Mouse (Mus musculus) MEL (cell line): ENCODE results near the gene Rhov. TPM values are rescaled to one million over a fixed set of nuclear protein-coding genes. Genes with fewer than 3 reads are reported as not detected.
A peak's percentile ranks its signal among the peaks of the same experiment; 100 is the strongest.

ENCODE experiments used
- DNase-seq: peaks from one replicate; pipeline ENCODE4 v3.0.0; 2011; ENCODE audit warnings: low read depth, low spot score
- H3K27ac ChIP-seq: 2 replicates; pipeline ENCODE4 v1.5.1; 2012; ENCODE audit warnings: low read depth, mild to moderate bottlenecking, control low read depth, low read length, moderate library complexity; ENCODE audit not compliant: control insufficient read depth
- H3K27me3 ChIP-seq, 2 experiments: fragments of 150-350 bp in 1 of 2; sonication (generic) in 1 of 2; 2 replicates each; pipeline ENCODE4 v1.6.1; 2012; ENCODE audit warnings: low read length in 2 of 2, mild to moderate bottlenecking in 2 of 2, improper control_type of control experiment in 1 of 2, moderate library complexity in 1 of 2; ENCODE audit not compliant: insufficient read depth in 2 of 2, control insufficient read depth in 1 of 2
- H3K36me3 ChIP-seq, 2 experiments: 2 replicates each; pipeline ENCODE4 v1.6.1; 2012 to 2014; ENCODE audit warnings: low read length in 2 of 2, improper control_type of control experiment in 1 of 2, inconsistent platforms in 1 of 2, mild to moderate bottlenecking in 1 of 2; ENCODE audit not compliant: insufficient read depth in 2 of 2, control insufficient read depth in 1 of 2
- H3K4me1 ChIP-seq, 2 experiments: fragments of 150-350 bp in 1 of 2; sonication (generic) in 1 of 2; 2 replicates each; pipeline ENCODE4 v1.6.1; 2012; ENCODE audit warnings: low read length in 2 of 2, improper control_type of control experiment in 1 of 2, mild to moderate bottlenecking in 1 of 2; ENCODE audit not compliant: insufficient read depth in 2 of 2, control insufficient read depth in 1 of 2
- H3K4me3 ChIP-seq, 2 experiments: fragments of 150-350 bp in 1 of 2; sonication (generic) in 1 of 2; 2 replicates each; pipeline ENCODE4 v1.5.1; 2012; ENCODE audit warnings: low read depth in 2 of 2, low read length in 2 of 2, mild to moderate bottlenecking in 2 of 2, moderate library complexity in 2 of 2, control low read depth in 1 of 2, improper control_type of control experiment in 1 of 2; ENCODE audit not compliant: control insufficient read depth in 1 of 2, insufficient read depth in 1 of 2
- H3K79me2 ChIP-seq: 2 replicates; pipeline ENCODE4 v1.6.1; 2012; ENCODE audit warnings: mild to moderate bottlenecking, low read length, moderate library complexity; ENCODE audit not compliant: control insufficient read depth, poor library complexity, insufficient read depth
- H3K9ac ChIP-seq: 2 replicates; pipeline ENCODE4 v1.6.1; 2012; ENCODE audit warnings: low read depth, mild to moderate bottlenecking, control low read depth, low read length, moderate library complexity; ENCODE audit not compliant: control insufficient read depth, poor library complexity, severe bottlenecking
- H3K9me3 ChIP-seq: fragments of 150-350 bp; sonication (generic); replicated peaks from 2 replicates; pipeline ENCODE4 v1.6.1; 2012; ENCODE audit warnings: mild to moderate bottlenecking, low read length, improper control_type of control experiment, moderate library complexity; ENCODE audit not compliant: insufficient read depth
- CTCF ChIP-seq, 3 experiments: IDR thresholded peaks in 2 of 3; conservative IDR thresholded peaks in 1 of 3; 2 replicates each; pipeline ENCODE4 v1.5.1; 2011 to 2012; ENCODE audit warnings: low read length in 3 of 3, low read depth in 2 of 3, mild to moderate bottlenecking in 2 of 3, improper control_type of control experiment in 1 of 3, inconsistent platforms in 1 of 3, mixed read lengths in 1 of 3, moderate library complexity in 1 of 3; ENCODE audit not compliant: control insufficient read depth in 1 of 3, insufficient read depth in 1 of 3, poor library complexity in 1 of 3, severe bottlenecking in 1 of 3
- EP300 ChIP-seq, 2 experiments: IDR thresholded peaks; 2 replicates each; pipeline ENCODE4 v1.6.1; 2011; ENCODE audit warnings: improper control_type of control experiment in 2 of 2, low read length in 2 of 2, low read depth in 1 of 2, mild to moderate bottlenecking in 1 of 2
- ETS1 ChIP-seq: IDR thresholded peaks from 2 replicates; pipeline ENCODE4 v1.6.1; 2012; ENCODE audit warnings: low read depth, mild to moderate bottlenecking, inconsistent platforms, low read length, improper control_type of control experiment, moderate library complexity
- GABPA ChIP-seq: IDR thresholded peaks from 2 replicates; pipeline ENCODE4 v1.6.1; 2012; ENCODE audit warnings: low read depth, mild to moderate bottlenecking, inconsistent platforms, low read length, improper control_type of control experiment, moderate library complexity
- GATA1 ChIP-seq: IDR thresholded peaks from 2 replicates; pipeline ENCODE4 v1.6.1; 2011; ENCODE audit warnings: low read depth, low read length, improper control_type of control experiment
- HCFC1 ChIP-seq: IDR thresholded peaks from 2 replicates; pipeline ENCODE4 v1.6.1; 2012; ENCODE audit warnings: low read depth, mild to moderate bottlenecking, inconsistent platforms, low read length, improper control_type of control experiment, moderate library complexity
- NRF1 ChIP-seq: IDR thresholded peaks from 2 replicates; pipeline ENCODE4 v1.6.1; 2014; ENCODE audit warnings: low read depth, mild to moderate bottlenecking, inconsistent platforms, low read length, improper control_type of control experiment, moderate library complexity; ENCODE audit not compliant: poor library complexity, insufficient read depth, severe bottlenecking
- POLR2AphosphoS5 ChIP-seq: IDR thresholded peaks from 2 replicates; pipeline ENCODE4 v1.6.1; 2012; ENCODE audit warnings: low read depth, borderline replicate concordance, mild to moderate bottlenecking, inconsistent platforms, low read length, moderate library complexity, mixed read lengths
- RCOR1 ChIP-seq: IDR thresholded peaks from 2 replicates; pipeline ENCODE4 v1.6.1; 2012; ENCODE audit warnings: low read depth, mild to moderate bottlenecking, inconsistent platforms, low read length, improper control_type of control experiment
- SIN3A ChIP-seq: IDR thresholded peaks from 2 replicates; pipeline ENCODE4 v1.6.1; 2012; ENCODE audit warnings: low read length, improper control_type of control experiment, inconsistent platforms
- TAL1 ChIP-seq: IDR thresholded peaks from 2 replicates; pipeline ENCODE4 v1.6.1; 2012; ENCODE audit warnings: mild to moderate bottlenecking, inconsistent platforms, low read length, moderate library complexity, mixed read lengths
- TBP ChIP-seq: IDR thresholded peaks from 2 replicates; pipeline ENCODE4 v1.8.0; 2011; ENCODE audit warnings: low read depth, low read length, improper control_type of control experiment
- TCF12 ChIP-seq: IDR thresholded peaks from 2 replicates; pipeline ENCODE4 v1.6.1; 2014; ENCODE audit warnings: low read depth, mild to moderate bottlenecking, inconsistent platforms, low read length, improper control_type of control experiment, moderate library complexity
- UBTF ChIP-seq: IDR thresholded peaks from 2 replicates; pipeline ENCODE4 v1.6.1; 2012; ENCODE audit warnings: low read depth, mild to moderate bottlenecking, inconsistent platforms, low read length, improper control_type of control experiment, moderate library complexity, borderline replicate concordance; ENCODE audit not compliant: insufficient read depth
- ZKSCAN1 ChIP-seq: IDR thresholded peaks from 2 replicates; pipeline ENCODE4 v1.6.1; 2012; ENCODE audit warnings: low read depth, mild to moderate bottlenecking, inconsistent platforms, low read length, improper control_type of control experiment, moderate library complexity
- polyA plus RNA-seq, 2 experiments: library from polyadenylated mRNA; stranded (reverse) in 1 of 2; unstranded in 1 of 2; fragments of >175 nt in 1 of 2; fragments of >200 nt in 1 of 2; gene quantifications; 2 replicates each; pipeline versions ENCODE4 v1.2.1 to v1.2.4; 2012; ENCODE audit warnings: low replicate concordance in 2 of 2, low read depth in 1 of 2; ENCODE audit not compliant: insufficient read length in 2 of 2, insufficient read depth in 1 of 2, missing spikeins in 1 of 2
- total RNA-seq: library from RNA; depleted of rRNA; stranded (reverse); fragments of 300-350 nt; gene quantifications from 2 replicates; pipeline ENCODE4 v1.2.3, GENCODE M21; 2012; rRNA removed

Rhov gene
- total RNA-seq (not detected in 2 replicates), polyA plus RNA-seq (not detected)

DNA sequence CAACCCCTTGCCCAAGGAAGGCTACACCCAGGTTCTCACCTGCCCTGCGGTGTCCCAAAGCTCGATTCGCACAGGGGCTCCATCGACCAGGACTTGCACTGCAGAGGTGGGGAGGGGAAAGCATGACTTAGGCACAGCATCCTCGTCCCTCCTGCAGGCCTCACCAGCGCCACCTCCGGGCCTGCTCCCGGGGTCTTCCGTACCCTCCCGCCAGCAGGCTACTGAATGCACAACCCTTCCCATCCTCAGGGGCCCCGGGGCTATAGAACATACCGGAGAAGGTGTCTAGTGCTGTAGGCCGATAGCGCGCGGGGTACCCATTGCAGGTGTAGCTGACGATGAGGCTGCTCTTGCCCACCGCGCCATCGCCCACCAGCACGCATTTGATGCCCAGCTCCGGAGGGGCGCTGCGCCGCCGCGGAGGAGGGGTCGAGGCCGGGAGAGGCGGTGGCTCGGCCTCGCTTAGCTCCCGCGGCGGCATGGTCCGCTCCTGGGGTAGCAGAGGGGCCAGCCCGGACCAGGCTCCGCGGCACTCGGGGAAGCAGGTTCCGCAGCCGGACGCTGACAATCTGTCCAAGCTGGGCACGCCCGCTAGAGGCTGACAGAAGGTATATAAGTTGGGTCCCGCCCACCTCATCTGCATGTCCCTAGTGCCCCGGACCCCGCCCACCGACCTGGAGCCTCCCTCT is at the start of gene Rhov:
Gene Rhov (minus strand): TSS at position 630 of the 689 bp plus-strand sequence.
- H3K9ac ChIP-seq = 0 out of 2 replicates have a peak within 1 kb of the TSS, but pooled peaks have one; percentile 35
- DNase-seq = peak; percentile 80

DNA sequence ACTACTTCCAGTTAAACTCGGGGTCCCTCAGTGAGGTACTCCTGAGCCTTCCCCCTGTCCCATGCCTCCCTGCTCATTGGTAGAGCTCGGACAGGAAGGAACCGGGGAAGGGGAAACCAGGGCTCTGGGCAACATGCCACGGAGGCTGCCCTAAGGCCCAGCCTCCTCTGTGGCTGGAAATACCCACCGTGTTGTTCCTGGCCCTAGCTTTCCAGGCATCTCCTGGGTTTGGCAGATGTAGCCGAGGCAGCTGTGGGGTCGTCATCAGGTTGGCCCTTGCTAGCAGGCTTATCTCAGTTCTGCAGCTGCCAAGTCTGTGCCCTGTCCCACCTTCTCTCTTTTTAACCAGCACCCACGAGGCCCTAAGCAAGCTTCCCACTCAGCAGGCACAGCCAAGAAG is 49.5 kb upstream of the Rhov start:
- Histone ChIP-seq H3K36me3 (no peaks in the 10 kb centered on the region; a peak in 1 of 4 replicates), H3K4me3 (no peak overlapping the region), H3K9ac (no peak overlapping the region), H3K9me3 (no peaks in the 10 kb centered on the region), H3K79me2 (no peaks in the 10 kb centered on the region), H3K4me1 (peaks cover 4 to 22% of the 10 kb centered on the region in 2 experiments), H3K27ac (no peak overlapping the region), H3K27me3 (peaks cover 3 to 6% of the 10 kb centered on the region in 2 experiments)
- TF ChIP-seq GATA1 (peak; percentile 11; the same call in 1 of the 2 replicates), EP300 (IDR thresholded peaks at IDR 0.05; ENCODE audit: low read depth in 1 of 2, low read length in 2 of 2) (peak; percentile 9 to 25; a peak in 2 of 4 replicates), TAL1 (peak; percentile 84), ETS1 (peak; percentile 48; the same call in 1 of the 2 replicates), GABPA (no peak), TCF12 (peak; percentile 62), RCOR1 (no peak), ZKSCAN1 (no peak), TBP (no peak), NRF1 (no peak)
- peak; percentile 52 for DNase-seq

More for the DNA sequence above, at the start of gene Rhov:
- H3K36me3 ChIP-seq = no peaks in the 10 kb centered on the region
- H3K4me3 ChIP-seq = peak within 1 kb of the TSS; percentile 32 to 44; a peak in 3 of 4 replicates
- TF ChIP-seq UBTF = no peak
- no peak for TF ChIP-seq HCFC1
- no peak for TF ChIP-seq POLR2AphosphoS5
- TF ChIP-seq CTCF (IDR thresholded peaks at IDR 0.05 in 2 of 3, conservative IDR thresholded peaks at IDR 0.05 in 1 of 3; ENCODE audit: control insufficient read depth in 1 of 3, insufficient read depth in 1 of 3, low read depth in 2 of 3, low read length in 3 of 3, poor library complexity in 1 of 3, severe bottlenecking in 1 of 3) = peak in 2 of 3 experiments; percentile 9 to 12; a peak in 2 of 6 replicates
- TF ChIP-seq TBP = 0 out of 2 replicates have a peak, but pooled peaks have one; percentile 16
- TF ChIP-seq SIN3A = no peak
- H3K27ac ChIP-seq = no peak within 1 kb of the TSS
- H3K9me3 ChIP-seq = no peaks in the 10 kb centered on the region
- peaks cover 12 to 13% of the 10 kb centered on the region in 2 experiments for H3K27me3 ChIP-seq
- H3K79me2 ChIP-seq = no peaks in the 10 kb centered on the region
- peaks cover 0 to 2% of the 10 kb centered on the region in 2 experiments; a peak in 2 of 4 replicates for H3K4me1 ChIP-seq
